Mouse (Mus musculus): ENCODE results near the gene Gm28557. TPM values are rescaled to one million over a fixed set of nuclear protein-coding genes. Genes with fewer than 3 reads are reported as not detected.
"Not testable (repeated sequence)": the region's sequence is repeated elsewhere in the genome, so short reads cannot be mapped to it uniquely, and the experiment has no call there.

Gene Gm28557
- total RNA-seq (2021) (1 to 10 TPM; 3.5 to 4.0 TPM), polyA plus RNA-seq (2012; rRNA removed) (1.2 and 2.0 TPM in 2 replicates)
- long read RNA-seq, partial matches to known transcripts, result 0 of 2 reads
- long read RNA-seq, other reads (novel, unspliced or antisense), result 2 of 2 reads

GRCm38 (mm10) chr13:67108194-67108820 lies at the start of gene Gm28557:
TSS of gene Gm28557 (minus strand) at chr13:67108604.
- H3K27ac ChIP-seq, result peak within 1 kb of the TSS; percentile 93
- intact Hi-C loops (cut with DNase I), result loop anchor here (1.0 to 10.0 kb wide), 8 partner anchors 20 to 706 kb away; partner anchors contain the start of genes Gm10767, Gm26965, Gm28044 and Zfp273

GRCm38 (mm10) chr13:67128038-67128721 lies 19.8 kb upstream of the Gm28557 start:
- WGBS, result 1% methylated on average over 18 of the region's 18 CpGs
- H3K27me3 ChIP-seq (ENCODE audit: control insufficient read depth, insufficient read depth, low read length), result no peaks in the 10 kb centered on the region
- peak overlapping the region; percentile 55 for H3K4me3 ChIP-seq
- H3K36me3 ChIP-seq (ENCODE audit: control insufficient read depth, insufficient read depth, low read length), result peaks cover 3% of the 10 kb centered on the region; the same call in 1 of the 2 replicates
- 0 out of 2 replicates have a peak, but pooled peaks cover 2% of the 10 kb centered on the region for H3K4me1 ChIP-seq (ENCODE audit: control insufficient read depth, insufficient read depth, low read length)
- intact Hi-C loops (cut with DNase I), result loop anchor here (1.0 to 10.0 kb wide), 4 partner anchors 20 to 509 kb away; partner anchors contain the start of genes Gm28557, Gm49345, Rsl1 and Zfp729a
- H3K79me2 ChIP-seq (replicated peaks; ENCODE audit: control insufficient read depth, insufficient read depth, low read length), result no peaks in the 10 kb centered on the region
- peak overlapping the region; percentile 61 for H3K27ac ChIP-seq
- TF ChIP-seq EP300 (IDR thresholded peaks at IDR 0.05; ENCODE audit: insufficient read depth, low read depth, low read length) (no peak; the same call in 1 of the 2 replicates), CTCF (IDR thresholded peaks at IDR 0.05) (peak; percentile 55), POLR2A (IDR thresholded peaks at IDR 0.05; ENCODE audit: insufficient read depth, low read depth, low read length) (0 out of 2 replicates have a peak, but pooled peaks have one; percentile 48)
- peak; percentile 84 to 86 for DNase-seq
- peak overlapping the region; percentile 83 for H3K9ac ChIP-seq (ENCODE audit: low read depth, low read length)

More at GRCm38 (mm10) chr13:67108194-67108820, at the start of gene Gm28557:
- under 1% methylated on average over 17 of the region's 17 CpGs for WGBS
- TF ChIP-seq POLR2A (IDR thresholded peaks at IDR 0.05; ENCODE audit: insufficient read depth, low read depth, low read length) (peak; percentile 89), EP300 (IDR thresholded peaks at IDR 0.05; ENCODE audit: insufficient read depth, low read depth, low read length) (0 out of 2 replicates have a peak, but pooled peaks have one; percentile 8), CTCF (IDR thresholded peaks at IDR 0.05) (peak; percentile 93)
- peak; percentile 79 to 91 for DNase-seq
- no peaks in the 10 kb centered on the region; the same call in 1 of the 2 replicates for H3K79me2 ChIP-seq (replicated peaks; ENCODE audit: control insufficient read depth, insufficient read depth, low read length)
- H3K4me1 ChIP-seq (ENCODE audit: control insufficient read depth, insufficient read depth, low read length), result peaks cover 6% of the 10 kb centered on the region
- peak within 1 kb of the TSS; percentile 93 for H3K9ac ChIP-seq (ENCODE audit: low read depth, low read length)
- no peaks in the 10 kb centered on the region; the same call in 1 of the 2 replicates for H3K27me3 ChIP-seq (ENCODE audit: control insufficient read depth, insufficient read depth, low read length)
- peak within 1 kb of the TSS; percentile 94 for H3K4me3 ChIP-seq
- no peaks in the 10 kb centered on the region for H3K36me3 ChIP-seq (ENCODE audit: control insufficient read depth, insufficient read depth, low read length)

DNA sequence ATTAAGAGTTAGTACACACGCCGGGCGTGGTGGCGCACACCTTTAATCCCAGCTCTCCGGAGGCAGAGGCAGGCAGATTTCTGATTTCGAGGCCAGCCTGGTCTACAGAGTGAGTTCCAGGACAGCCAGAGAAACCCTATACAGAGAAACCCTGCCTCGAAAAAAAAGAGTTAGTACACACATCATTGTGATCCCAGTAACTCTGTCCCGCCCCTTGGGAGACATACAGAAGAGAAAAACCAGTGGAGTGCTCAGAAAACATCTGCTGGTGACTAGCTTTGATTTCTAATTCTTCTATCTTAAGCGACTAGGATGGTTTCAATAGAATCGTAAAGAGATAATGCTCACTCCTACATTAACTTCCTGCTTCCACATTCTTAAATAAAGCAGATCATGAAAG lies 19.1 kb upstream of the Gm28557 start:
- not testable (repeated sequence) for H3K9ac ChIP-seq (ENCODE audit: low read depth, low read length); H3K4me1 ChIP-seq (ENCODE audit: control insufficient read depth, insufficient read depth, low read length); H3K79me2 ChIP-seq (replicated peaks; ENCODE audit: control insufficient read depth, insufficient read depth, low read length); H3K27me3 ChIP-seq (ENCODE audit: control insufficient read depth, insufficient read depth, low read length); DNase-seq; H3K27ac ChIP-seq; H3K36me3 ChIP-seq (ENCODE audit: control insufficient read depth, insufficient read depth, low read length)
- H3K4me3 ChIP-seq, result peak overlapping the region; percentile 55
- intact Hi-C loops (cut with DNase I), result loop anchor here (5.0 to 10.0 kb wide), 3 partner anchors 47 to 510 kb away; partner anchors contain the start of genes Gm49345, Rsl1 and Zfp729a
- whole genome bisulfite sequencing, result 73% methylated on average over 10 of the region's 10 CpGs

DNA sequence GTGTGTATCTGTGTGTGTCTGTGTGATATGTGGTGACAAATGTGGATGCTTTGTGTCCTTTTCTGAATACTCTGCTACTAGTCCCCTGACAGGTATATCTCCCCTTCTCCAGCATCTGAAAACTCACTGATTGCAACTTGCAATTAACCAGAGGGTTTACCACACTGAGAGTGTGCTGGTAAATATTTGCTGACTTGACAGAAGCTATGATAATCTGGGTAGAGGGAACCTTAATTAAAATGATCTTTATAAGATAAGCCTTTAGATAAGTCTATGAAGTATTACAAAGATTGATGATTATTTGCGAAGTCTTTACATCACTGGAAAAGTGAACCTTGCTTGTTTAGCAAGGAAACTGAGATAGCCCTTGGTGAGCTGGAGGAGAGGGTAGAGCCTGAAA lies 16.1 kb upstream of the Gm28557 start:
- intact Hi-C loops (cut with DNase I), result loop anchor here (10.0 kb wide), 1 partner anchor 50 kb away; the partner anchor contains the start of gene Rsl1
- TF ChIP-seq CTCF (IDR thresholded peaks at IDR 0.05) (no peak), EP300 (IDR thresholded peaks at IDR 0.05; ENCODE audit: insufficient read depth, low read depth, low read length) (no peak), POLR2A (IDR thresholded peaks at IDR 0.05; ENCODE audit: insufficient read depth, low read depth, low read length) (no peak)
- Histone ChIP-seq H3K4me1 (ENCODE audit: control insufficient read depth, insufficient read depth, low read length) (0 out of 2 replicates have a peak, but pooled peaks cover 2% of the 10 kb centered on the region), H3K4me3 (no peak overlapping the region), H3K36me3 (ENCODE audit: control insufficient read depth, insufficient read depth, low read length) (peaks cover 3% of the 10 kb centered on the region; the same call in 1 of the 2 replicates), H3K27ac (no peak overlapping the region), H3K27me3 (ENCODE audit: control insufficient read depth, insufficient read depth, low read length) (no peaks in the 10 kb centered on the region), H3K79me2 (replicated peaks; ENCODE audit: control insufficient read depth, insufficient read depth, low read length) (no peaks in the 10 kb centered on the region), H3K9ac (ENCODE audit: low read depth, low read length) (no peak overlapping the region)
- no peak for DNase-seq
- 94% methylated on average over 1 of the region's 1 CpGs for WGBS

- not testable (repeated sequence) for H3K79me2 ChIP-seq (replicated peaks; ENCODE audit: control insufficient read depth, insufficient read depth, low read length); H3K36me3 ChIP-seq (ENCODE audit: control insufficient read depth, insufficient read depth, low read length); H3K9ac ChIP-seq (ENCODE audit: low read depth, low read length); H3K4me3 ChIP-seq; H3K27ac ChIP-seq; H3K4me1 ChIP-seq (ENCODE audit: control insufficient read depth, insufficient read depth, low read length); H3K27me3 ChIP-seq (ENCODE audit: control insufficient read depth, insufficient read depth, low read length); DNase-seq
- intact Hi-C loops (cut with DNase I), result loop anchor here (10.0 kb wide), 1 partner anchor 53 kb away; the partner anchor contains the start of gene Rsl1
Measured at GRCm38 (mm10) chr13:67121360-67121759, 13.0 kb upstream of the Gm28557 start, which contains the start of gene Zfp759. TSS of gene Zfp759 (plus strand) at chr13:67121660.

- H3K4me1 ChIP-seq (ENCODE audit: control insufficient read depth, insufficient read depth, low read length); H3K36me3 ChIP-seq (ENCODE audit: control insufficient read depth, insufficient read depth, low read length); H3K9ac ChIP-seq (ENCODE audit: low read depth, low read length); H3K4me3 ChIP-seq; intact Hi-C loops (cut with DNase I); H3K27me3 ChIP-seq (ENCODE audit: control insufficient read depth, insufficient read depth, low read length); H3K27ac ChIP-seq; DNase-seq; H3K79me2 ChIP-seq (replicated peaks; ENCODE audit: control insufficient read depth, insufficient read depth, low read length): not testable (repeated sequence)
- 86% methylated on average over 8 of the region's 8 CpGs for WGBS
Measured at GRCm38 (mm10) chr13:67116163-67116562, 7.8 kb upstream of the Gm28557 start, which contains the start of gene Rslcan18. TSS of gene Rslcan18 (minus strand) at chr13:67116263.

Measured in heart, adult 2 months (tissue).